Mouse (Mus musculus): ENCODE measurements at regions not wholly inside any gene's neighbourhood (a gene's known extent, or its start where the extent isn't known, plus 50 kb on each side); places are given as distances from the start of the nearest gene placed in this dataset.

DNA sequence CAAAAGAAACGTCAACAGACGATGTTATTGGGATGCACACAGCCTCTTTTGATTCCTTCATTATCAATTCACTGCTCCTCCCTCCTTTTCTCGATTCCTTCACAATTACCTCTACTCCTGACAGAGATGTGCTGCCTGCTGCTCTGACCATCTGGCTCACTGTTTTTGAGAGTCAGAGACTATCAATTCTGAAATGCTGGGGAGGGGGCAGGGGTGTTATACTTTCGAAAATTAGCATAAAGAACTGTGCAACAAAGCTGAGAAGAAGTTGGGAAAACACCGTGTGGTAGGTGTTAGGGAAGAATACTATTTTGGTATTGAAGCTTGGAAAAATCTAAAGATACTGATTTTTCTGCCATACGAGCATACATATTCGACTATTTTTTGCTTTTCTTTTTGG, 96.4 kb downstream of the Nedd1 start:
- TF ChIP-seq CTCF (IDR thresholded peaks at IDR 0.05; ENCODE audit: extremely low read depth, insufficient read length, insufficient replicate concordance, low read depth, low read length) (no peak), POLR2A (IDR thresholded peaks at IDR 0.05; ENCODE audit: low read depth, low read length) (no peak)
